Mouse (Mus musculus) brain, embryonic 14.5 days (tissue): ENCODE measurements around the gene Camsap1.

Experiments used
- CTCF ChIP-seq: fragments of 200-500 bp; IDR thresholded peaks from 2 replicates; pipeline ENCODE4 v1.5.1; 2012; ENCODE audit warnings: inconsistent platforms, mild to moderate bottlenecking, moderate library complexity, borderline replicate concordance; ENCODE audit not compliant: insufficient read depth, insufficient read length; ENCODE audit errors: extremely low read depth
- POLR2A ChIP-seq: fragments of 200-500 bp; IDR thresholded peaks from 2 replicates; pipeline ENCODE4 v1.6.1; 2012; ENCODE audit warnings: mild to moderate bottlenecking, inconsistent platforms, borderline replicate concordance; ENCODE audit not compliant: poor library complexity, insufficient read depth, insufficient read length, severe bottlenecking; ENCODE audit errors: extremely low read depth

- TF ChIP-seq POLR2A (no peak), CTCF (no peak)
Measured at GRCm38 (mm10) chr2:25982426-25983091, 523 bp downstream of the Camsap1 start.
